Mouse (Mus musculus): Measurements from ENCODE around the gene Ptprf.
A peak's percentile ranks its signal among the peaks of the same experiment; 100 is the strongest.

Gene Ptprf

DNA sequence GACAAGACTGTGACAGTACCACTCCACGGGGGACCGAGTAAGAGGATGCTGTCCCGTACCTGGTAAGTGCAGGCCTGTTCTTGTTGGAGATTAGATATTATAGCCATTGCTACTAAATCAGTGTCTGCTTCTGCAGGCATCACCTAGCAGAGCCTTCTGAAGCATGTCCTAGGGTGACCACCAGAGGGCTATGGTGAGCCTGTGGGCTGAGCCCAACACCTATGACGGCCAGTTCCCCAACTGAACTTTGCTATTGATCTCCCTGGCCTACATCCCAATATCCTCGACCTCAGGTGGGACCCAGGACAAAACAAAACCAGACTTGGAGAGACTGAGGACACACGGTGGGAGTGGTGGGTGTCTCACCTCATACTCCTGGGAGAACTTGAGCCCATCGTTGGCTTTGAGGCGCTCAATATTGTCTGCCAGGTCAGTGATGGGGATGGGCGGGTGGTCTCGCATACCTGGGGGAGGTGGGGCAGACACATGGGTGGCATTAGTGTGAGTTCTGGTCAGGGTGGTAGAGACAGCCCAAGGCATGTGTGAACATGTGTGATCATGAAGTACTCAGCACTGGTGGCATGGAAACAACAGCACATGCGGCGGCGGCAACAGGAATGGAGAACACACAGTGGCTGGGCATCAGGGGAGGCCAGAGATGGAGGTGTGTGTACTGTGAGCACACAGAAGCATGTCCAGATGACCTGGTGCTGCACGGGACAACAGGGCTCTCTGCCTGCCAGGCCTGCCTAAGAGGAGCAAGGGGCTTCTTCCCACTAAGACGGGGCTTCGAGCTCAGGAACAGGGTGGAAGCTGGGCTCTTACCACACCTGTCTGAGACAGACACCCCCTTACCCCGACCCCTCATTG lies 74.2 kb downstream of the Ptprf start:
- DNase-seq (ENCODE audit: low spot score in 2 of 2): peak; percentile 31 to 35

- DNase-seq (ENCODE audit: low spot score in 2 of 2): no peak
These were observed 76.3 kb downstream of the Ptprf start for GRCm38 (mm10) chr4:118214891-118215290.

- no peak for DNase-seq (ENCODE audit: low spot score in 2 of 2)
These were observed 84.1 kb downstream of the Ptprf start for GRCm38 (mm10) chr4:118206918-118207640.

DNA sequence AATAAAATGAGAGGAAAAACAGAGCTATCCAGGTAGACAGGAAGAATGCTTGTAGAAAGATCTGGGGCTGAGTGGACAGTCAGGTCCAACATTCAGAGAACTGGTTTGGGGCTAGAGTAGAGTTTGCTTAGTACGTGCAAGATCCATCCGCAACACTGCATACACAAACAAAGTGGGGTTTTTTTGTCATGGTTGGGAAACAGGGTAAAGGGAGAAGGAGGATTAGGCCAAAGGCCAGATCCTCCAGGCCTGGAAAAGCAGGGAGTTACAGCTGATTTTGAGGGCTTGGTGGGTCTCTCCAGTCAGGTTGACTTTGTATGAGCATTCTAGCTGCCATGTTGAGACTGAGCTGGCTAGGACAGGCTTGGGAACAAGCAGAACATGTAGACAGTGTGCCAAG lies 85.3 kb downstream of the Ptprf start:
- DNase-seq (ENCODE audit: low spot score in 2 of 2): no peak

DNA sequence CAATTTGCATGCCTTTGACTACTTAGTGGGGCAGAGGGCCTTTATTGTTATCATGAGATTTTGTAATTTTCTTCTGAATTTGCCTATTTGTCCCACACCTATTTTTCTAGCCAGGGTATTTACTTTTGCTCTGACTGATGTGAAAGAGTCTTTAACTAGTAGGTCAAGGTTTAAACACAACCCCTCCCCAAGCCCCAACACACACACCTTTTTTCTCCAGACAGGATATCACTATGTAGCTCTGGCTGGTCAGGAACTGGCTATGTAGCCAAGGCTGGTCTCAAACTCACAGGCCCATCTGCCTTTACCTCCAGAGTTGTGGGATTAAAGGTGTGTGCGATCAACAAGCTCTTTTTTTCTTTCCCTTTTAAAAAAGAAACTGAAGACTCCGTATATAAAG lies 92.1 kb downstream of the Ptprf start:
- no peak for DNase-seq (ENCODE audit: low spot score in 2 of 2)

- no peak for DNase-seq (ENCODE audit: low spot score in 2 of 2)
These were observed 92.6 kb downstream of the Ptprf start for GRCm38 (mm10) chr4:118198606-118199005.

DNA sequence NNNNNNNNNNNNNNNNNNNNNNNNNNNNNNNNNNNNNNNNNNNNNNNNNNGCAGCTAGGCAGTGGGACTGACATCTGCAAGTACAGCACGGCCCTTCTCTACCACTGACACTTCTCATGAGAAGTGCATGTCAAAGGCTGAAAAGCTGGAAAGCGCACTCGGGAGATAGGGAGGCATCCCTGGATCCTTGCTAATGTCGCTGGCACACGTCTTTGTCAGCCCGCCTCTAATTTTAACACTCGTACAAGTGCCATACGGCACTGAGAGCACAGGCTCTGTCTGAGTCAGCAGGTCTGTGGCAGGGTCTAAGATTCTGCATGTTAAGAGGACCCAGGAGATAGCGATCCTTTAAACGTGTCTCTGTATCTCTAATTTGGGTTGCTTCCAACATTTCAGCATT lies 95.0 kb downstream of the Ptprf start:
- no peak for DNase-seq (ENCODE audit: low spot score in 2 of 2)

- DNase-seq (ENCODE audit: low spot score in 2 of 2): no peak
These were observed 110.7 kb downstream of the Ptprf start for GRCm38 (mm10) chr4:118180301-118181080.

DNA sequence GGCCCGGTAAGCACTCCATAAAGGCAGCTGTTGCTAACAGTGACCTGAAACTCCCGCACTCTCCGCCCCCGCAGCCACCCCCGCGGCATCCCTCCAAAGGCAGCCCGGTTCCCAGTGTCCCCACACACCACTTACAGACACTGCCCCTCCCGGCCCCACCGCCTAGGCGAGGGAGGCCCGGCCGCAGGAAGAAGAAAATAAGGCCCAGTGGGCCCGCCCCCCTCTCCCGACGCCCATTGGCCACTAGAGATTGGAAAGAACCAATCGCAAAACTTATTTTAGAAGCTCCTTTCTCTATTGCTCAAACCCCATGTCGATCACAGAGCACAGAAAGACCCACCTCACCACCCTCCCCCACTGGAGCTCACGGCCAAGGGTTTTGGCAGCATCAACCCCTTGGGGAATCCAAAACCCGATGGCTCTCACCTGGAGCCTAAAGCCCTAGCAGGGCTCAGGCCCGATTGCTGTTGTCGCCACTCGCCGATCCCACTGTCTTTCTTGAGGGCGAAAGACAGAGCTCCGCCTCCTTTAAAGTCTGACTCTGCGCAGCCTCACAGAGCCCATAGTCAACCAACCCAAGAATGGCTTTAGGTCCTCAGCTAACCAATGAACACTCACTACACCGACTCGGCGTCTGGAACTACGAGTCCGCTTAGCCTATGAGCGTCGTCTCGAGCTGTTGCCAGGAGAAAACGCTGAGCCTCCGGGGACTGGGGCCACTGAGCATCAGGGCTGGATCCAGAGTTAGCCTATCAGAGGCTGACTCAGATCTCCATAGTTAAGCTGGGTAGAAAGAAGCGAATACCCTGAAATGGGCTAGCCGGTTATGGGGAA lies 111.5 kb downstream of the Ptprf start, which contains the start of gene Kdm4a:
Kdm4a (minus strand) TSS at position 577 of the 834 bp plus-strand sequence.
- peak; percentile 83 to 91 for DNase-seq (ENCODE audit: low spot score in 2 of 2)

DNA sequence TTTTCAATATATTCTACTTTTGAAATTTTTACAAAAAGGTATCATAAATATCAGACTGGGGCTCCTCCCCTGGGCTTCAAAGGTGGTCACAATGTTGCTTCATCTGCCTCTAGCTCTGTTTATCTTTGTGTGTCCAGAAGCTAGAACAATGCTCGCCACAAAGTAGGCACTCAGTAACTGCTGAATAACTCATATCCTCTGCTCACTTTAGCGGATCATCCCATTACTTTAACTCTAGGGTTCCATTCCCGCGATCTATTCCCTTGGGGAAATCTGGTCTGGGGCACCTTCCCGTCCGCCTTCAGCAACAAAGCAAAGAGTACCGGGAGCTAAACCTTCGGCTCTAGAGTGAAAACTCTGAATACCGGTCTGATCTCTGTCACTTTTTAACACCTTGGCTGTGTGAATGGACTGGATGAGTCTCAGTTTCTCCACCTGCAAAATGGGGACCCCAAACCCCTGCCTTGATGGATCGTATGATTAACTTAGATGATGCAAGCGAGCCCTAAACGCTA lies 112.2 kb downstream of the Ptprf start:
- DNase-seq (ENCODE audit: low spot score in 2 of 2): no peak

DNA sequence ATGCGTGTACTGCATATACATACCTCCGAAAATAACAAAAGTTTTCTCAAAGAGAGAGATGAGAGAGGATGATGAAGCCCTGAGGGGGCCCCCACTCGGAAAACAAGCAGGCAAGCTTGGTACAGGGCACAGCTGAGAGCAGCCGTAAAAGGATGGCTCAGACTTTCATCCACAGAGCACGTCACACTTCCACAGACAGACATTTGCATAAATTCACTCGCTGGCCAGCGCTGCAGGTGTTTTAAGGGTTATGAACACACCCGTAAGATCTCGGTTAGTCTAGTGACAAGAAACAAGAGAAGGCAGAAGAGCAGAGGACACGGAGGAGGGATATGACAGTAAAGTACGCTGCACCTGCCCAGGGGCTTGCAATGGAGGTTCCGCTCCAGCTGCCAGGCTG lies 118.7 kb downstream of the Ptprf start:
- no peak for DNase-seq (ENCODE audit: low spot score in 2 of 2)

GRCm38 (mm10) chr4:118171006-118171405 lies 120.2 kb downstream of the Ptprf start:
- no peak for DNase-seq (ENCODE audit: low spot score in 2 of 2)

- no peak for DNase-seq (ENCODE audit: low spot score in 2 of 2)
These were observed 129.1 kb downstream of the Ptprf start for GRCm38 (mm10) chr4:118162123-118162522.
